Mouse (Mus musculus) liver, adult 2 months (tissue): ENCODE results near the gene Hlf.

Source experiments
- CTCF ChIP-seq: fragments of 200-500 bp; IDR thresholded peaks from 2 replicates; pipeline ENCODE4 v1.5.1; 2011; ENCODE audit warnings: low read depth, low read length, control low read depth
- POLR2A ChIP-seq: fragments of 200-500 bp; IDR thresholded peaks from 2 replicates; pipeline ENCODE4 v1.6.1; 2011; ENCODE audit warnings: low read length, control low read depth; ENCODE audit not compliant: insufficient read depth; ENCODE audit errors: extremely low read depth

DNA sequence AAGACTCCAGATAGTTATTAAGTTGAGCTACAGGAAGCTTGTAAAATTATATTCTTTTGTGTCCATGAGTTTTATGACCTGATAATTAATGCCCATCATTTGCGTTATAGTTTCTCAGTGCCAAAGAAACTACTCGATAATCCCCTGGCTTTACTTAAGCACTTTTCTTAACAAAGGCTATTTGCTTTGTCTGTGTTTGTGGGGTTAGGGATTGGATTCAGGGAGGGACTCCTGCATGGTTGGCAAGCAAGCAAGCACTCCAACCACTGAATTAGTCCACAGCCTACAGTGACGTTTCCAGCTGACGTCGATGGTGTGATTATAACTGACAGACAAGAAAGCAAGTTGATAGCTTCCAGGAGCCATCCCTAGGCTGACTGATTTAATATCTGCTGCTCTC is 48.1 kb upstream of the Hlf start:
- TF ChIP-seq POLR2A (no peak), CTCF (no peak)
